Mouse (Mus musculus): ENCODE data around the gene Samd10.

Gene Samd10

GRCm38 (mm10) chr2:181592231-181593041, 6.6 kb downstream of the Samd10 start, which contains the start of gene Zfp512b:
TSS of gene Zfp512b (minus strand) at chr2:181592803.
- peak; percentile 74 to 80 for DNase-seq (ENCODE audit: low spot score in 2 of 2)

GRCm38 (mm10) chr2:181591528-181592085, 7.4 kb downstream of the Samd10 start, which contains the start of gene Prpf6:
TSS of gene Prpf6 (plus strand) at chr2:181591868.
- DNase-seq (ENCODE audit: low spot score in 2 of 2), result peak in 1 of 2 experiments; percentile 17

DNA sequence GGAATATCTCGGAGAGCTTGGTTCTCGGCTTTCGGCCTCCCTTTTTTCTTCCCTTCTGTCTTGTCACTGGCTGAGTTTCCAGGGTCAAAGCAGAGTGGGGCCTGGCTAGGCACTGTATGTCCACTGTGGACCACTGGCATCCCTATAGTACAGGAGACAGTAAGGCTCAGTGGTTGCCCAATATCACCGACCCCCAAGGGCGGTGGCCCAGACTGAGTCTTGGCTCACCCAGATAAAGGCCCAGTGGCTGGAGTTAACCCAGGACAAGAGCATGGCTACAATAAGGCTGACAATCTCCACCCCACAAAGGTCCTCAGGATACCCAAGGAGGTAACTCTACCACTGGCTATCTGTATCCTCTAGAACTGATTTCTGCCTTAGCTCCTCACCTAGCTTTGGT, 8.5 kb downstream of the Samd10 start:
- DNase-seq (ENCODE audit: low spot score in 2 of 2), result no peak

- peak in 1 of 2 experiments; percentile 16 for DNase-seq (ENCODE audit: low spot score in 2 of 2)
Observed at GRCm38 (mm10) chr2:181589732-181590105, 9.3 kb downstream of the Samd10 start.

- DNase-seq (ENCODE audit: low spot score in 2 of 2), result no peak
Observed at GRCm38 (mm10) chr2:181589011-181589731, 9.8 kb downstream of the Samd10 start.

GRCm38 (mm10) chr2:181588229-181588780, 10.7 kb downstream of the Samd10 start:
- peak in 1 of 2 experiments; percentile 49 for DNase-seq (ENCODE audit: low spot score in 2 of 2)

DNA sequence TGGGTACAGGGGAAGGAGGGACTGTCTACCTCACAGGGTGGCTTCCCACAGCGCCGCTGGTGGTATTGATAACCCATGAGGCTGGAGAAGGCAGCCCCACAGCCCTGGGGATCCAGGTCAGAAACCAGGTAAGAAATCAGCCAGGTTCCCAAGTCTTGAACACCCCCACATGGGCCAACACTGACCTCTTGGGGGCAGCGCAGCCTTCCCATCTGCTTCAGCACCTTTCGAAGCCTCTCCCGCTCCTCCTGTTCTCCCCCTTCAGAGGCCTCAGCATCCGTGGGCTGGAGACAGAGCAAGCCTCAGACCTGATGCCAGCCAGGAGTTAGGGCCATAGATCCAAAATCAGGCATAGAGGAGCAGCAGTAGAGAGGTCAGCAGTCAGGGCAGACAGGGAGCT, 11.2 kb downstream of the Samd10 start:
- DNase-seq (ENCODE audit: low spot score in 2 of 2), result peak in 1 of 2 experiments; percentile 59

- no peak for DNase-seq (ENCODE audit: low spot score in 2 of 2)
Observed at GRCm38 (mm10) chr2:181586124-181586523, 12.9 kb downstream of the Samd10 start.

DNA sequence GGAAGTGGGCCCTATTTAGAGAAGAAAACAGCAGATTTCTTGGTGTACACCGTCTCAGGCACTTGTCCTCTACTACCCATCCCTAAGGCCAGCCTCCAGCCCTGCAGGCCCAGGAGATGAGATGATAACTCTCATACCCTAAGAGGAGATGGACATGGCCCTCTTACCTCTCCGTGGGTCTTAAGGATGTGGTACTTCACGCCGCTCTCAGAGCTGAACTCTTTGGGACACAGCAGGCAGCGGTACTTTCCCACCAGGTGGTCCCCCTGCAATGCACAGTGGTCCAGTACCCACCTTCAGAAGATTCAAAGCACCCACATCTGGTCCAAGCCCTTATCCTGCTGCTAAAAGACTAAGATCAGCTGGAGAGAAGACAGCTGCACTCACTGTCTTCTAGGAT, 13.5 kb downstream of the Samd10 start:
- DNase-seq (ENCODE audit: low spot score in 2 of 2), result no peak

DNA sequence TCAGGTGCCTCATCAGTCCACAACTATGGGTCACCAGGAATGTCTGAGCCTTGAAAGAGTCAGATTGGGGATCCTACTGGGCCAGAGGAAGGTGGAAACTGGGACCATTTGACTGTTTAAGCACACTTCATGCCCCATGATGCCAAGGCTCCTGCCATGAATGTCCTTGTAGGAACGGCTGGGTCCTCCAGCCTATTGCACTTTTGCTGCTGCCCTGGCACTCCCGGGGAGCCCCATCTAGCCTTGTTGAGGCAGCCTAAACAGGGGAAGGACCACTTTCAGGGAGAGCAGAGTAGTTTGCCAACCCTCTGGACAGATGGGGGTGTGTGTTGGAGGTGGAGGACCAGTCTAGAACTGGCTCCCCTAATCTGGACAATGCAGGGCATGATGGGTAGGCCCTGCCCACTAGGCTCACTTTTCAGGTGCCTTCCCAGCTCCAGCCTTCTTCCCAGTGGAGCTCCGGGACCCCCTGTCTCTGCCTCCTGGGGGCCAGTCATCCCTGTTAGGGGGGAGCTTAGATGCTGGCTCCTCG, 14.5 kb downstream of the Samd10 start, which contains the start of gene Uckl1:
Gene Uckl1 (minus strand): TSS at position 482 of the 532 bp plus-strand sequence.
- peak in 1 of 2 experiments; percentile 36 for DNase-seq (ENCODE audit: low spot score in 2 of 2)

- DNase-seq (ENCODE audit: low spot score in 2 of 2), result peak in 1 of 2 experiments; percentile 17
Observed at GRCm38 (mm10) chr2:181583460-181584257, 15.4 kb downstream of the Samd10 start.

DNA sequence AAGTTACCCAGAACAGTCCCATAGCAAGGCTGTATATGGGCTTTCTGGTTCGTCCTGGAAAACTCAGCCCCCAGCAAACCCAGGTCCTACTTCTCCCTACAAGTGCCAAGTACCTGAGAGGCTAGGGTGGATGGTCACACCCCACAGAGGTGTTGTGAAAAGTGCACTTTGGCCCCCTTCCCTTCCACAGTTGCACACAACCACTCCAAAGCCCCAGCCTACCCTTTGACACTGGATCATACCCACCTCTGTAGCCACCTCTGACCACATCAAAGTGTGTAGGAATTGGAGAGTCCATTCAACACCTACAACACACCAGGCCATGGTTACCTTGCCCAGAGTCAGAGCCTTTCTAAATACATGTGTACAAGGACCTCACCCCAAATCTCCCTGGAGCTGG, 16.1 kb downstream of the Samd10 start:
- peak in 1 of 2 experiments; percentile 44 for DNase-seq (ENCODE audit: low spot score in 2 of 2)

DNA sequence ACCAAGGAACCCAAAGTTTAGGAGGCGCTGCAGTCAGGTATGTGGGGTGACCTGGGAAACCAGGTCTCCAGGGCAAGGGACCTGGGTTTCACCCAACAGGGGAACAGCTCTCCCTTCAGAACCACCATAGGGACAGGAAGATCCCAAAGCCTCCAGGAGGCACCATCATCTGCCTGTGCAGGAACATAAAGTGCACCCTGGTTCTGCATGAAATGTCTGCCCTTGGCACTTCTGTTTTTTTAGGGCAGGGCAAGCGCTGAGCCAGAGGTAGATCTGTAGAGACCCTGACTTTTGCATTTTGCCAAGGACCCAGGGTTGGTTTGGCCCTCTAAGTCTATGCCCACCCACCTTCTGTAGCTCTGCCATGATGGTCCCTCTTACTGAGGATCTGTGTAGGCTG, 16.7 kb downstream of the Samd10 start:
- no peak for DNase-seq (ENCODE audit: low spot score in 2 of 2)

GRCm38 (mm10) chr2:181581402-181582120, 17.5 kb downstream of the Samd10 start:
- peak; percentile 81 to 84 for DNase-seq (ENCODE audit: low spot score in 2 of 2)

DNA sequence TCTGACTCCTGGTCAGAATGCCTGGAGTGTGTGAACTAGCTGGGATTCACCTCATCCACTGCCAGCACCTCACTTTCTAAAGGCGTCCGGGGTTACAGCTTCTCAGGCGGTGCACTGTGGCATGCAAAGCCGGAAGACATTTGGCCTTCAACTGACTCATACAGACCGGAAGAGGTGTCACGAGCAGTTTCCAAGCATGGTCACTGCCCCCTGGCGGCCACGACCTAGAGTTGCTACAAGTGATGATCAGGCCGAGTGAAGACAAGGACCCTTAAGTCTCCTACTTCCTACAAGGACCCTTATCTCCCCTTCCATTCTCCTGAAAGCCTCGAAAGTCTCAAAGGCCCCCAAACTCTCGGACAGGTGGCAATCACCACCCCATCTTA, 18.0 kb downstream of the Samd10 start:
- peak; percentile 75 to 76 for DNase-seq (ENCODE audit: low spot score in 2 of 2)

GRCm38 (mm10) chr2:181580131-181580772, 18.8 kb downstream of the Samd10 start:
- no peak for DNase-seq (ENCODE audit: low spot score in 2 of 2)

DNA sequence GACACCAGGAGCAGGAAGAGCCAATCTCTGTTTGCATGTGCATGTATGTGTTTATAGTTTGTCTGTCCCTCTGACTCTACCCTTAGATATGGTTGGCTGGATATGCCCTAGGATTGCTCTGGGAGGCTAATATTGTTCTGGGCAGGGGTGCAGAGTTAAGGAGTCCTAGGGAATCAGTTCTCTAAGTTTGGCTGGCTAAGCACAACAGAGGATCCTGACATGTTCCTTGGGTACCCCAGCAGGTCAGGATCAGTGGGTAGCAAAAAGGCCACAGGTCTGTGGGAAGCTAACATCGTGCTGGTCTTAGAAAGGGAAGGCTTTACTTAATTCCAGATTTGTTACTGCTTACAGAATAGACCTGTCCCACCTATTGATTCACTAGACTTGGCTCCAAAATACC, 19.3 kb downstream of the Samd10 start:
- no peak for DNase-seq (ENCODE audit: low spot score in 2 of 2)

- no peak for DNase-seq (ENCODE audit: low spot score in 2 of 2)
Observed at GRCm38 (mm10) chr2:181578790-181579618, 20.0 kb downstream of the Samd10 start.
